Mouse (Mus musculus): ENCODE data around the gene Nxn. TPM values are rescaled to one million over a fixed set of nuclear protein-coding genes. Genes with fewer than 3 reads are reported as not detected.

Nxn gene
- polyA plus RNA-seq, 1 experiment from 2014 or later: 11.9 TPM

DNA sequence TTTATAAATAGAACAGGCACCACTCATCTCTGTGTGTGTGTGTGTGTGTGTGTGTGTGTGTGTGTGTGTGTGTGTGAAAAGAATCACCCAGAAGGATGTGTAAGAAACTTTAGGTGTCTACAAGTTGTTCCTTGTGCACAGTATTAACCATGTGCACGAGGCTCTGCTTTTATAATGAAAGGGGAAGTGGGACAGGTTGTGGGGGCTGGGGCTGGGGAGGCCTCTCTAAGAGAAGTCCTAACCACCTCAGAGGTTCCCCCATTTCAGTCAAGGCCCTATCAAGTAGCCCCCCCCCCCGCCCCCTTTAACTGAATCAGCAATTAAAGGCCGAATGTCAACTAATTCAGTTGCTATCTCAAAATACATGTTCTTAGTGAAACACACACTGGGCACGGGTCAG is 92.2 kb downstream of the Nxn start:
- Histone ChIP-seq H3K9me3 (ENCODE audit: low read length) (no peaks in the 10 kb centered on the region), H3K4me1 (ENCODE audit: insufficient read depth, low read depth, low read length) (no peaks in the 10 kb centered on the region), H3K36me3 (ENCODE audit: insufficient read depth, low read length) (no peaks in the 10 kb centered on the region), H3K4me2 (replicated peaks; ENCODE audit: low read depth, low read length) (no peak overlapping the region), H3K4me3 (ENCODE audit: low read depth, low read length) (no peak overlapping the region), H3K27ac (ENCODE audit: low read length) (no peak overlapping the region), H3K27me3 (replicated peaks; ENCODE audit: insufficient read depth, low read length) (no peaks in the 10 kb centered on the region), H3K9ac (replicated peaks; ENCODE audit: low read depth) (no peak overlapping the region)
- no peak for DNase-seq (ENCODE audit: low spot score)
- 62% methylated on average over 4 of the region's 4 CpGs for WGBS
- no peak for ATAC-seq
- TF ChIP-seq EP300 (IDR thresholded peaks at IDR 0.05) (no peak), CTCF (IDR thresholded peaks at IDR 0.05) (no peak)

DNA sequence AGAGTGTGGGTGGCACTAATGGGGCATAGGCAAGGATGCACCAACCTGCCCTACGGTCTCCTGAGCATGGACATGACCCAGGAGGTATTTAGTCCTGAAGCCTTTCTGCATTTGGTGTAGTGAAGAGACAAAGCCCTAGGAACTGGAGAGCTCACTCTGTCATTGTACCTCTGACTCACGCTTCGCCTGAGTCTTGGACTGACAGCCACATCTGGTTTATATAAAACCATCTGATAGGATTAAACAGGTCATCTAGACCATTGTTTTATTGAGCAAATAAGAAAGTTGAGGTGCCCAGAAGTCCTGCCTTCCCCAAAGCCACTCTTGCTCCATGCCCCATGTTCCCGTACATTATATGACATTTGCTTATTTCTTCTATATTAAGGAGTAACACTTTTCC is 93.4 kb downstream of the Nxn start:
- ATAC-seq: no peak
- H3K9ac ChIP-seq (replicated peaks; ENCODE audit: low read depth): no peak overlapping the region
- no peak overlapping the region for H3K4me3 ChIP-seq (ENCODE audit: low read depth, low read length)
- WGBS: 90% methylated on average over 4 of the region's 4 CpGs
- H3K9me3 ChIP-seq (ENCODE audit: low read length): no peaks in the 10 kb centered on the region
- no peaks in the 10 kb centered on the region for H3K27me3 ChIP-seq (replicated peaks; ENCODE audit: insufficient read depth, low read length)
- TF ChIP-seq CTCF (IDR thresholded peaks at IDR 0.05): no peak
- no peak for TF ChIP-seq EP300 (IDR thresholded peaks at IDR 0.05)
- H3K4me2 ChIP-seq (replicated peaks; ENCODE audit: low read depth, low read length): no peak overlapping the region
- no peaks in the 10 kb centered on the region for H3K4me1 ChIP-seq (ENCODE audit: insufficient read depth, low read depth, low read length)
- H3K27ac ChIP-seq (ENCODE audit: low read length): no peak overlapping the region
- H3K36me3 ChIP-seq (ENCODE audit: insufficient read depth, low read length): no peaks in the 10 kb centered on the region
- no peak for DNase-seq (ENCODE audit: low spot score)

DNA sequence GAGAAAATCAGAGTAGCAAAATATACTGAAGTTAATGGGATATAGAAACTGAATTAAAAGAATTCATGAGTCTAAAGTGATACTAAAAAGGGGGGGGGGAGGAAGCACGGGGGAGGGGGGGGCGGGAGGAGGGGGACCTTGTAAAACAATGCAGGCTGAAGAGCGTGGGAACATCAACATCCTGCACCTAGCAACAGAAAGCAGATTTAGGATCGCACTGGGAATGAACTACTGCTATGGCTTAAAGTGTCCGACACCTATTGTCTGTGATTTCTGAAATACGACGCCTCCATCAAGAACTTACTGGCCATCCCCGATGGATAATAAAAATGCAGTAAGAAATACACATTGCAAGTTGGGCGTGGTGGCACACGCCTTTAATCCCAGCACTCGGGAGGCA is 95.6 kb downstream of the Nxn start:
- no peaks in the 10 kb centered on the region for H3K36me3 ChIP-seq (ENCODE audit: insufficient read depth, low read length)
- peak; percentile 57; the same call in 1 of the 2 replicates for ATAC-seq
- no peak overlapping the region for H3K4me3 ChIP-seq (ENCODE audit: low read depth, low read length)
- no peak overlapping the region for H3K27ac ChIP-seq (ENCODE audit: low read length)
- no peak overlapping the region for H3K9ac ChIP-seq (replicated peaks; ENCODE audit: low read depth)
- no peaks in the 10 kb centered on the region for H3K9me3 ChIP-seq (ENCODE audit: low read length)
- DNase-seq (ENCODE audit: low spot score): no peak
- no peaks in the 10 kb centered on the region; the same call in 1 of the 2 replicates for H3K4me1 ChIP-seq (ENCODE audit: insufficient read depth, low read depth, low read length)
- no peaks in the 10 kb centered on the region for H3K27me3 ChIP-seq (replicated peaks; ENCODE audit: insufficient read depth, low read length)
- TF ChIP-seq EP300 (IDR thresholded peaks at IDR 0.05) (no peak), CTCF (IDR thresholded peaks at IDR 0.05) (no peak)
- H3K4me2 ChIP-seq (replicated peaks; ENCODE audit: low read depth, low read length): no peak overlapping the region
- 63% methylated on average over 11 of the region's 11 CpGs for WGBS

DNA sequence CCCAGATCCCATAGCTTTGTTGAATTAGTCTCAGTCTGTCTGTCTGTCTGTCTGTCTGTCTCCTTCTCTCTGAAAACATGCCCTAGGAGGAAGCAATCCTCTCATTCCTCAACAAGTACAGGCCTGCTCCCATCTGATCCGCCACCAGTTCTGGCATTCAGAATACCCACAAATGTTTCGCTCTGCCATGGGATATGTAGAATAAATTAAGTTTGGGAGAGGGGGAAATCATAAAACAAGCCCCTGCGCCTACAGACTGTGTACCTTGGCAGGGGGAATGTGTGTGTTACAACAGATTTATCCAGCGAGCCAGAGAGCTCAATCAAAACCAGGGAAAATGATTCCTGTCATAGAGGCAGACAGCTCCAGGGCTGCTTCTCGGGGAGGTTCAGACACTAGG is 98.1 kb downstream of the Nxn start:
- Histone ChIP-seq H3K27me3 (replicated peaks; ENCODE audit: insufficient read depth, low read length) (no peaks in the 10 kb centered on the region), H3K4me3 (ENCODE audit: low read depth, low read length) (no peak overlapping the region), H3K9ac (replicated peaks; ENCODE audit: low read depth) (no peak overlapping the region), H3K27ac (ENCODE audit: low read length) (no peak overlapping the region), H3K36me3 (ENCODE audit: insufficient read depth, low read length) (no peaks in the 10 kb centered on the region), H3K9me3 (ENCODE audit: low read length) (no peaks in the 10 kb centered on the region), H3K4me1 (ENCODE audit: insufficient read depth, low read depth, low read length) (no peaks in the 10 kb centered on the region; the same call in 1 of the 2 replicates), H3K4me2 (replicated peaks; ENCODE audit: low read depth, low read length) (no peak overlapping the region)
- TF ChIP-seq EP300 (IDR thresholded peaks at IDR 0.05) (no peak), CTCF (IDR thresholded peaks at IDR 0.05) (no peak)
- ATAC-seq: no peak
- 88% methylated on average over 5 of the region's 5 CpGs for WGBS
- no peak for DNase-seq (ENCODE audit: low spot score)

DNA sequence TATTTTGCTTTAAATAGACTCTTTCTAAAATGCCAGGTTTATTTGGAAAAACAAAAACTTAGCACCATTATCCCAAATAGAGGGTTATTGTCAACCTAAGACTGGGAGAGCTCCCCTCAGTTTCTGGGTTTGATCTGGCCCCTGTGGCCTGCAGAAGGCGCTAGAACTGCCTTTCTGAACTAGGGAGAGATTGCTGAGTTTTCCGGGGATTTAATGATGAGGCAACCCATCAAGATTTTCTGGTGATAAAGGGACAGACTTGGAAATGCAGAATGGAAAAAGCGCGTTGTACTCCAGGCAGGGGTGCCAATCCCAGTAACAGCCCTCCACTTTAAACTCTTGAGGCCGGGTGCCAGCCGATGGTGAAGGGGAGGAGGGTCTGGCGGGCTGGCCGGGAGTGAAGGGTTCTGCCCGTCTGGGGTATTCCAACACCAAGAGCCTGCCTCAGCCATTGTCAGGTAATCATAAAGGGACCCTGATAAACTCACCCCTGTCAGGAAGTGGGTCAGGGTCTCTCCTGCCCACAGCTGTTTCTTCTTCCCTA is 100.4 kb downstream of the Nxn start:
- Histone ChIP-seq H3K9ac (replicated peaks; ENCODE audit: low read depth) (no peak overlapping the region), H3K27ac (ENCODE audit: low read length) (0 out of 2 replicates have a peak overlapping the region, but pooled peaks have one; percentile 4), H3K4me3 (ENCODE audit: low read depth, low read length) (no peak overlapping the region), H3K4me1 (ENCODE audit: insufficient read depth, low read depth, low read length) (no peaks in the 10 kb centered on the region; the same call in 1 of the 2 replicates), H3K36me3 (ENCODE audit: insufficient read depth, low read length) (no peaks in the 10 kb centered on the region), H3K4me2 (replicated peaks; ENCODE audit: low read depth, low read length) (0 out of 2 replicates have a peak overlapping the region, but pooled peaks have one; percentile 14), H3K9me3 (ENCODE audit: low read length) (no peaks in the 10 kb centered on the region), H3K27me3 (replicated peaks; ENCODE audit: insufficient read depth, low read length) (no peaks in the 10 kb centered on the region)
- 39% methylated on average over 9 of the region's 9 CpGs for WGBS
- TF ChIP-seq EP300 (IDR thresholded peaks at IDR 0.05) (no peak), CTCF (IDR thresholded peaks at IDR 0.05) (peak; percentile 61)
- ATAC-seq (peak; percentile 52), DNase-seq (ENCODE audit: low spot score) (peak; percentile 80)

DNA sequence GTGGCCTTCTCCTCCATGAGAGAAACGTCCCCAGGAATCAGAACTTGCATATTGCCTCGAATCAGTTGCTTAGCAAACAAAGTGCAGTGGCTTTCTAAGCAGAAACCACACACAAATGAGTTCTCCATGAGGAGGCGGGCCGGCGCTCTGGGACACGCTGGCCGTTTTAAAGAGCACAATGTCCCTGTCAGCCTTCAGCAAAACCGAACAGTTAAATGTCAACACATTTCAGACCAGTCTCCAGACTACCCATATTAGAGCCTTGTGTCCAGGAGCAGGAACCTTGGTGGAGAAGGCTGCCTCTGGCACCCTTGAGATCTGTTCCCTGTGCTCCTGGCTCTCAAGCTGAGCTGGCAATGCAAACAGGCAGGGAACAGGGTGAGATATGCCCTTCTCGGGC is 101.7 kb downstream of the Nxn start:
- WGBS: 54% methylated on average over 9 of the region's 9 CpGs
- Histone ChIP-seq H3K27ac (ENCODE audit: low read length) (no peak overlapping the region), H3K9me3 (ENCODE audit: low read length) (no peaks in the 10 kb centered on the region), H3K36me3 (ENCODE audit: insufficient read depth, low read length) (no peaks in the 10 kb centered on the region), H3K27me3 (replicated peaks; ENCODE audit: insufficient read depth, low read length) (no peaks in the 10 kb centered on the region), H3K4me2 (replicated peaks; ENCODE audit: low read depth, low read length) (no peak overlapping the region), H3K4me1 (ENCODE audit: insufficient read depth, low read depth, low read length) (peaks cover 8% of the 10 kb centered on the region; the same call in 1 of the 2 replicates), H3K4me3 (ENCODE audit: low read depth, low read length) (no peak overlapping the region), H3K9ac (replicated peaks; ENCODE audit: low read depth) (no peak overlapping the region)
- TF ChIP-seq EP300 (IDR thresholded peaks at IDR 0.05): no peak
- ATAC-seq (no peak), DNase-seq (ENCODE audit: low spot score) (no peak)

DNA sequence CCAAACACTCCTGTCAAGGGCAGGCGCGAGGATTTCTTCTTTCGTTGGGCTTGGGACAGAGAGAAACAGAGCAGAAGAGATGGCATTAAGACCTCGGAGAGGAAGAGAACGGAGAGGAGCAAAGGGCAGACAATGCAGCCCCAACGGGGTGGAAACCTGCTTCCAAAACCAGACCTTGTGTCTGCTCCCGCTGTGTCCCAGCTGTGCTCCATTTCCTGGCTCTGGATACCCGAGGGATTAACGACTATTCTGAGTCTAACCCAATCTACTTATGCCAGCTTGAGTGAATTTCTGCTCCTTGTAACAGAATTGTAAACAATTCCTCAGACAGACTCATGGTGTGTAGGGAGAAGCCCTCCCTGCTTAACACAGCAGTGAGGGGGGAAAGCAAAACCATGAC is 104.1 kb downstream of the Nxn start:
- Histone ChIP-seq H3K9me3 (ENCODE audit: low read length) (no peaks in the 10 kb centered on the region), H3K27me3 (replicated peaks; ENCODE audit: insufficient read depth, low read length) (no peaks in the 10 kb centered on the region), H3K9ac (replicated peaks; ENCODE audit: low read depth) (no peak overlapping the region), H3K4me1 (ENCODE audit: insufficient read depth, low read depth, low read length) (peaks cover 8% of the 10 kb centered on the region; the same call in 1 of the 2 replicates), H3K27ac (ENCODE audit: low read length) (no peak overlapping the region), H3K4me3 (ENCODE audit: low read depth, low read length) (no peak overlapping the region), H3K4me2 (replicated peaks; ENCODE audit: low read depth, low read length) (no peak overlapping the region), H3K36me3 (ENCODE audit: insufficient read depth, low read length) (no peaks in the 10 kb centered on the region)
- no peak for DNase-seq (ENCODE audit: low spot score)
- WGBS: 36% methylated on average over 9 of the region's 9 CpGs
- TF ChIP-seq CTCF (IDR thresholded peaks at IDR 0.05) (no peak), EP300 (IDR thresholded peaks at IDR 0.05) (no peak)
- no peak for ATAC-seq

All from lung, postnatal 0 days (tissue).